Mouse (Mus musculus): ENCODE measurements around the gene Atp10a. TPM values are rescaled to one million over a fixed set of nuclear protein-coding genes. Genes with fewer than 3 reads are reported as not detected.
A peak's percentile ranks its signal among the peaks of the same experiment; 100 is the strongest.

Atp10a gene
- polyA plus RNA-seq, 1 experiment from 2014 or later = 3.5 TPM

GRCm38 (mm10) chr7:58660046-58660445 lies 4.1 kb downstream of the Atp10a start:
- H3K27me3 ChIP-seq (ENCODE audit: insufficient read depth, poor library complexity, severe bottlenecking) = peaks cover 18% of the 10 kb centered on the region; the same call in 1 of the 2 replicates

GRCm38 (mm10) chr7:58660665-58661064 lies 4.7 kb downstream of the Atp10a start:
- Histone ChIP-seq H3K4me1 (peaks cover 5% of the 10 kb centered on the region; the same call in 1 of the 2 replicates), H3K36me3 (no peaks in the 10 kb centered on the region), H3K27ac (no peak overlapping the region), H3K4me3 (no peak overlapping the region), H3K9me3 (no peaks in the 10 kb centered on the region), H3K27me3 (ENCODE audit: insufficient read depth, poor library complexity, severe bottlenecking) (peaks cover 12% of the 10 kb centered on the region; the same call in 1 of the 2 replicates)
- DNase-seq (ENCODE audit: low spot score) = no peak
- WGBS = 87% methylated on average over 5 of the region's 5 CpGs

More at GRCm38 (mm10) chr7:58660046-58660445, 4.1 kb downstream of the Atp10a start:
- no peaks in the 10 kb centered on the region for H3K36me3 ChIP-seq
- H3K4me1 ChIP-seq = peaks cover 5% of the 10 kb centered on the region; the same call in 1 of the 2 replicates
- no peak overlapping the region for H3K4me3 ChIP-seq
- DNase-seq (ENCODE audit: low spot score) = peak; percentile 54
- no peaks in the 10 kb centered on the region for H3K9me3 ChIP-seq
- no peak overlapping the region for H3K27ac ChIP-seq

- Histone ChIP-seq H3K9me3 (no peaks in the 10 kb centered on the region), H3K4me3 (no peak overlapping the region), H3K27me3 (ENCODE audit: insufficient read depth, poor library complexity, severe bottlenecking) (peaks cover 10% of the 10 kb centered on the region; the same call in 1 of the 2 replicates), H3K36me3 (no peaks in the 10 kb centered on the region), H3K27ac (no peak overlapping the region), H3K4me1 (peaks cover 5% of the 10 kb centered on the region; the same call in 1 of the 2 replicates)
- 88% methylated on average over 7 of the region's 7 CpGs for WGBS
- DNase-seq (ENCODE audit: low spot score) = no peak
Observed at GRCm38 (mm10) chr7:58661076-58661475, 5.1 kb downstream of the Atp10a start.

GRCm38 (mm10) chr7:58668617-58669016 lies 12.7 kb downstream of the Atp10a start:
- Histone ChIP-seq H3K4me1 (no peaks in the 10 kb centered on the region), H3K4me3 (no peak overlapping the region), H3K9me3 (no peaks in the 10 kb centered on the region), H3K27me3 (ENCODE audit: insufficient read depth, poor library complexity, severe bottlenecking) (no peaks in the 10 kb centered on the region), H3K36me3 (peaks cover 8% of the 10 kb centered on the region; the same call in 1 of the 2 replicates), H3K27ac (no peak overlapping the region)
- no peak for DNase-seq (ENCODE audit: low spot score)
- WGBS = 64% methylated on average over 1 of the region's 1 CpGs

GRCm38 (mm10) chr7:58676075-58676474 lies 20.1 kb downstream of the Atp10a start:
- 70% methylated on average over 3 of the region's 3 CpGs for WGBS
- peaks cover 8% of the 10 kb centered on the region; the same call in 1 of the 2 replicates for H3K36me3 ChIP-seq
- H3K9me3 ChIP-seq = no peaks in the 10 kb centered on the region
- no peak overlapping the region for H3K27ac ChIP-seq
- no peak overlapping the region for H3K4me3 ChIP-seq
- H3K4me1 ChIP-seq = no peaks in the 10 kb centered on the region
- H3K27me3 ChIP-seq (ENCODE audit: insufficient read depth, poor library complexity, severe bottlenecking) = no peaks in the 10 kb centered on the region
- no peak for DNase-seq (ENCODE audit: low spot score)

DNA sequence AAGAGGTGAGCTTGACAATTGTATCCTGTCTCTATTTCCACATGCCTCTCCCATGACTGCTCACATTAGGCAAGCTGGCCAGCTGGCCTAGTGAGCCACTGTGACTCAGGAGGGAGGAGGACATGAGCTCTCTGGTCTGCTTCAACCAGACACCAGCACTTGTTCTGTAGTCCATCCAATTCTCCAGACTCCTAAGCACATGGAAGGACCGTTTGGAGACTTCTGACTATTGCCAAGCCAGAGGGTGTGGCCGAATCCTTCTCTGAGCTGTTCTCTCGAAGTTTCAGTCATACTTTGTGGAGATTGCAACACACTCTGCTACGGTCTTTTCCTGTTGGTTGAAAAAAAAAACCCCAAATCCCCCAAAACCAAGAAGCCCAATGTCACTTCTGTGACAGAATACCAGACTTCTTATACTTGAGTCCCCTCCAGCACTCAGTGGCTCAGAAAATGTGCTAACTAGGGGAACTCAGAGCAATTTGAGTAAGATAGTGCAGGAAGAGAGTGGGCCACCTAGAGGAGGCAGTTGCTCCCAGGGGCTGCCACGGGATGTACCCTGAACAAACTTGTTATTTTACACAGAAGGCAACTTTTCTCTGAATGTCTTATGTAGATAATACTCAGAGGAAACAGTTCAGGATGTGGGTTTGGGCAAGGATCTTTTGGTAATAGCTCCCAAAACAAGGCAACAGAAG lies 21.3 kb downstream of the Atp10a start:
- no peak overlapping the region for H3K27ac ChIP-seq
- no peaks in the 10 kb centered on the region for H3K4me1 ChIP-seq
- 61% methylated on average over 5 of the region's 5 CpGs for WGBS
- no peaks in the 10 kb centered on the region for H3K27me3 ChIP-seq (ENCODE audit: insufficient read depth, poor library complexity, severe bottlenecking)
- DNase-seq (ENCODE audit: low spot score) = no peak
- no peak overlapping the region for H3K4me3 ChIP-seq
- peaks cover 1% of the 10 kb centered on the region; the same call in 1 of the 2 replicates for H3K36me3 ChIP-seq
- H3K9me3 ChIP-seq = no peaks in the 10 kb centered on the region

GRCm38 (mm10) chr7:58685967-58686366 lies 30.0 kb downstream of the Atp10a start:
- Histone ChIP-seq H3K9me3 (no peaks in the 10 kb centered on the region), H3K4me3 (no peak overlapping the region), H3K4me1 (no peaks in the 10 kb centered on the region), H3K36me3 (no peaks in the 10 kb centered on the region), H3K27me3 (ENCODE audit: insufficient read depth, poor library complexity, severe bottlenecking) (no peaks in the 10 kb centered on the region), H3K27ac (no peak overlapping the region)
- no peak for DNase-seq (ENCODE audit: low spot score)
- 82% methylated on average over 1 of the region's 1 CpGs for WGBS

DNA sequence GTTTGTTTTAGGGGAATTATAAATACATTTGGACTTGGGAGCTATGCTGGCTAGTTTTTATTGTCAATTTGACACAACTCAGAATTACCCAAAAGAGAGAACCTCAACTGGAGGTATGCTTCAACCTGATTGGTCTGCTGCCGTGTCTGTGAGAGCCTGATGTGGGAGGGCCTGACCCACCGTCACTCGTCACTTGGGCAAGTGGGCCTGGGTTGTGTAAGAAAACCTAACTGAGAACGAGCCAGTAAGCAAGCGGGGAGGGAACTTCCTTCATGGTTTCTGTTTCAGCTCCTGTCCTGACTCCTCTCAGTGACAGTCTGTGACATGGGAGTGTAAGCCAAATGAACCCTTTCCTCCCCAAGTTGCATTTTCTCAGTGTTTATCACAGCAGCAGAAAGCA lies 30.6 kb downstream of the Atp10a start:
- WGBS = 45% methylated on average over 5 of the region's 5 CpGs
- no peaks in the 10 kb centered on the region for H3K27me3 ChIP-seq (ENCODE audit: insufficient read depth, poor library complexity, severe bottlenecking)
- DNase-seq (ENCODE audit: low spot score) = no peak

DNA sequence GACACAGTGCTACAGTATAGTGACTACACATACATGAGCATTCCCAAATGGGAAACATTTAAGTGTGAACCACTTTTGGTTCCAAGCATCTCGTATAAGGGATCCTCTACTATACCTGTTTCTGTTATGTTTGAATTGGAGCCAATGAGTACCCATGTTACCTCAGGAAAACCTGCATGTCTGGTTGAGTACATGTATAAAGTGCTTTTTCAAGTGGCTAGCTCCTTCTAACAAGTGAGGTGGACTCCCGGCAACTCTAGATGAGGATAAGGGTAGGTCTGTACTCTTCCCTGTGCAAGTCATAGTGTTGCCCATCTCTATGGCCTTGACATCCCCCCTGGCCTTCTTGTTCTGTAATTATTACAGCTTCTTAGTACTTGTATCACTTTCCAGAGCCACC lies 31.0 kb downstream of the Atp10a start:
- Histone ChIP-seq H3K9me3 (no peaks in the 10 kb centered on the region), H3K27me3 (ENCODE audit: insufficient read depth, poor library complexity, severe bottlenecking) (no peaks in the 10 kb centered on the region), H3K36me3 (no peaks in the 10 kb centered on the region), H3K4me3 (no peak overlapping the region), H3K27ac (no peak overlapping the region), H3K4me1 (no peaks in the 10 kb centered on the region)
- no peak for DNase-seq (ENCODE audit: low spot score)
- WGBS = 85% methylated on average over 2 of the region's 2 CpGs

More for the DNA sequence above, 30.6 kb downstream of the Atp10a start:
- Histone ChIP-seq H3K4me3 (no peak overlapping the region), H3K27ac (no peak overlapping the region), H3K4me1 (no peaks in the 10 kb centered on the region), H3K36me3 (no peaks in the 10 kb centered on the region), H3K9me3 (no peaks in the 10 kb centered on the region)

- Histone ChIP-seq H3K27ac (no peak overlapping the region), H3K27me3 (ENCODE audit: insufficient read depth, poor library complexity, severe bottlenecking) (no peaks in the 10 kb centered on the region), H3K4me1 (no peaks in the 10 kb centered on the region), H3K9me3 (no peaks in the 10 kb centered on the region), H3K36me3 (no peaks in the 10 kb centered on the region), H3K4me3 (no peak overlapping the region)
- 56% methylated on average over 6 of the region's 6 CpGs for WGBS
- DNase-seq (ENCODE audit: low spot score) = no peak
Observed at GRCm38 (mm10) chr7:58690069-58690923, 34.3 kb downstream of the Atp10a start.

DNA sequence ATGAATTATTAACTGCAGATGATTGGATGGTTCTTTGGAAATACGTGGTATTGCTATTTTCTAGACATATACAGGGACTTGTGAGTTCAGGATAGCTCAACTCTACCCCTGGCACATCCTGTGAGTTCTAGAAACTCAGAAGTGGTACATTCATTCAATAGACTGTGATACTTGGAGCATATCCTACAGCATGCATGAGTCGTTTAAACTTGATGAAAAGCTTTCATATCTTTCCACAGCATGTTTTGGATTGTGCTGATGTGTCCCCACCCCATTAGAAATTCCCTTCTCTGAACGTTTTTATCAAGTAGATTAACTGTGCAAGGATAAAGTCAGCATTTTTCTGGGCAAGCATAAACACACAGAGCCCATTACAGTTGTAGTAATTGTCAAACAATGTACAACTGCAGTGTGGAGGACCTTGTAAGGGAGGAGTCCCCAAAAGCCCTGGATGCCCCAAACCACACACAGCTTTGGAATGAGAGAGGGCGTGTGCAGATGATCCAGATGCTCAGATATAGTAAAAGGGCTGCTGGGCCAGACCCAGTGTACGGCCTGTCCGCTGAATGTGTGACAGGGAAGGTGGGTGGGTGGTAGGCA lies 35.1 kb downstream of the Atp10a start:
- H3K4me3 ChIP-seq = no peak overlapping the region
- WGBS = 70% methylated on average over 6 of the region's 6 CpGs

DNA sequence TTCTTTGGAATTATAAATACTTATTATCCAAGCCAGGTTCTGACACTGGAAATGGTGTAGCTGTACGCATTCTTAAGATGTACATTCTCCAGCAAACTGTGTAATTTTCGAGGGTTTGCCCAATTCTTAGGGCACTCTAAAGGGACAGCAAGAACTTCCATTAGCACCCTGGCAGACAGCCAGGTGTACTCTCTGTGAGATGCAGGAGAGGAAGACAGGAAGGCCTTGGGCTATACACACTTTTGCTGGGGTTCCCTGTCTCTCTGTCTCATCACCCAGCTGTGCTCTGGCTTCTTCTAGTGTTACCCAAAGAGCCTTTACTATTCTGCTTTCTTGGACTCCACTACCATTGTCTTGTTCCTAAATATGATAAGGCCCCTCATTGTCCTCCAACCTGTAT lies 36.7 kb downstream of the Atp10a start:
- Histone ChIP-seq H3K36me3 (no peaks in the 10 kb centered on the region), H3K27me3 (ENCODE audit: insufficient read depth, poor library complexity, severe bottlenecking) (no peaks in the 10 kb centered on the region), H3K4me1 (no peaks in the 10 kb centered on the region), H3K9me3 (no peaks in the 10 kb centered on the region), H3K27ac (no peak overlapping the region), H3K4me3 (no peak overlapping the region)
- 80% methylated on average over 2 of the region's 2 CpGs for WGBS
- no peak for DNase-seq (ENCODE audit: low spot score)

More for the DNA sequence above, 35.1 kb downstream of the Atp10a start:
- DNase-seq (ENCODE audit: low spot score) = no peak
- Histone ChIP-seq H3K9me3 (no peaks in the 10 kb centered on the region), H3K27me3 (ENCODE audit: insufficient read depth, poor library complexity, severe bottlenecking) (no peaks in the 10 kb centered on the region), H3K36me3 (no peaks in the 10 kb centered on the region), H3K27ac (no peak overlapping the region), H3K4me1 (no peaks in the 10 kb centered on the region)

DNA sequence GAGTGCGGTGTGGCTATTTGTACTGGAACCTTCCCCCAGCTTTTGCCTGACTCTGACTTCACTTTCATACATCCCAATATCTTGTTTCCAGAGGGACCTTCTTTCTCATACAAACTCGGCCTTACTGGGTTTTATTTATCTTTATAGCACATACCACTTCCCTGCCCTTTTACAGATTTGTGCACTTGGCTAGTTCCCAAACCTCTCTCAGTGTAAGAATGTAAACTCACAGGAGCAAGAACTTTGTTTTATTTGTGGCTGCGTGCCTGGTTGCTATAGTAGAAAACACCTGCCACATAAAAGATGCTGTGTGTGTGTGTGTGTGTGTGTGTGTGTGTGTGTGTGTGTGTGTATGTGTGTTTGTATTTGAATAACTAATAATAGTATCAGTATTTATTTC lies 37.4 kb downstream of the Atp10a start:
- H3K36me3 ChIP-seq = no peaks in the 10 kb centered on the region
- H3K27me3 ChIP-seq (ENCODE audit: insufficient read depth, poor library complexity, severe bottlenecking) = no peaks in the 10 kb centered on the region
- H3K4me3 ChIP-seq = no peak overlapping the region
- H3K9me3 ChIP-seq = no peaks in the 10 kb centered on the region
- WGBS = 75% methylated on average over 3 of the region's 3 CpGs
- no peak overlapping the region for H3K27ac ChIP-seq
- H3K4me1 ChIP-seq = no peaks in the 10 kb centered on the region
- no peak for DNase-seq (ENCODE audit: low spot score)

Data from heart, embryonic 10.5 days (tissue).